Mouse (Mus musculus): Measurements from ENCODE around the gene Soat2. TPM values are rescaled to one million over a fixed set of nuclear protein-coding genes. Genes with fewer than 3 reads are reported as not detected.

Soat2 gene
- total and polyA plus RNA-seq, 3 experiments: 0.28 to 10.4 (median 0.56) TPM

GRCm38 (mm10) chr15:102188096-102188495, 37.8 kb downstream of the Soat2 start:
- no peak for TF ChIP-seq ETS1 (conservative IDR thresholded peaks at IDR 0.05; ENCODE audit: low read depth, low read length)
- TF ChIP-seq JUND (conservative IDR thresholded peaks at IDR 0.05; ENCODE audit: low read depth, low read length): no peak
- TF ChIP-seq CHD2 (IDR thresholded peaks at IDR 0.05; ENCODE audit: low read length): no peak
- TF ChIP-seq MAZ (IDR thresholded peaks at IDR 0.05; ENCODE audit: low read depth, low read length): no peak
- TF ChIP-seq ZMIZ1 (IDR thresholded peaks at IDR 0.05; ENCODE audit: low read depth, low read length): no peak
- TF ChIP-seq ZC3H11A (IDR thresholded peaks at IDR 0.05; ENCODE audit: low read depth, low read length): no peak
- no peak for TF ChIP-seq E2F4 (IDR thresholded peaks at IDR 0.05; ENCODE audit: insufficient replicate concordance, low read depth, low read length)
- TF ChIP-seq RAD21 (IDR thresholded peaks at IDR 0.05; ENCODE audit: low read depth, low read length): no peak
- no peak for TF ChIP-seq CHD1 (IDR thresholded peaks at IDR 0.05; ENCODE audit: low read depth, low read length)
- TF ChIP-seq MXI1 (IDR thresholded peaks at IDR 0.05; ENCODE audit: low read depth, low read length): no peak
- TF ChIP-seq MAX (IDR thresholded peaks at IDR 0.05; ENCODE audit: low read length): no peak
- TF ChIP-seq ZKSCAN1 (IDR thresholded peaks at IDR 0.05; ENCODE audit: borderline replicate concordance, low read depth, low read length): no peak
- TF ChIP-seq ELF1 (IDR thresholded peaks at IDR 0.05; ENCODE audit: low read depth, low read length): no peak
- TF ChIP-seq USF2 (conservative IDR thresholded peaks at IDR 0.05; ENCODE audit: low read depth, low read length): no peak
- no peak for TF ChIP-seq NRF1 (IDR thresholded peaks at IDR 0.05; ENCODE audit: low read depth, low read length)
- no peak for TF ChIP-seq MAFK (IDR thresholded peaks at IDR 0.05; ENCODE audit: insufficient replicate concordance, low read length)
- no peak for TF ChIP-seq TBP (conservative IDR thresholded peaks at IDR 0.05; ENCODE audit: low read depth, low read length)
- TF ChIP-seq MYC (IDR thresholded peaks at IDR 0.05; ENCODE audit: low read depth, low read length): no peak
- TF ChIP-seq PAX5 (IDR thresholded peaks at IDR 0.05; ENCODE audit: low read length): no peak
- no peak for TF ChIP-seq GABPA (IDR thresholded peaks at IDR 0.05; ENCODE audit: insufficient replicate concordance, low read depth, low read length)
- Histone ChIP-seq H3K4me1 (ENCODE audit: control insufficient read depth in 1 of 2, insufficient read depth in 2 of 2) (peaks cover 17 to 38% of the 10 kb centered on the region in 2 experiments), H3K79me2 (replicated peaks; ENCODE audit: control insufficient read depth, extremely low read depth, insufficient read depth, poor library complexity, severe bottlenecking) (no peaks in the 10 kb centered on the region), H3K36me3 (replicated peaks in 1 of 2; ENCODE audit: control insufficient read depth in 1 of 2, insufficient read depth in 1 of 2, low read length in 1 of 2) (peaks cover 0 to 4% of the 10 kb centered on the region in 2 experiments), H3K4me3 (replicated peaks in 1 of 3; ENCODE audit: low read depth in 2 of 3, low read length in 2 of 3, poor library complexity in 1 of 3) (no peak overlapping the region), H3K27ac (ENCODE audit: insufficient read depth, low read depth) (no peak overlapping the region), H3K4me2 (ENCODE audit: insufficient read depth, low read depth, poor library complexity, severe bottlenecking) (no peak overlapping the region), H3K9ac (ENCODE audit: insufficient read depth, low read depth) (no peak overlapping the region), H3K9me3 (replicated peaks; ENCODE audit: low read length) (no peaks in the 10 kb centered on the region), H3K27me3 (replicated peaks) (peaks cover 2% of the 10 kb centered on the region)
- dilution Hi-C loops (cut with MboI; ENCODE audit: extremely low pct_ligation_motif_present, extremely low pct_unique_long_range_greater_than_20kb, low sequenced_read_pairs): no loop called here
- in situ Hi-C loops (cut with MboI; ENCODE audit: low pct_ligation_motif_present, low pct_unique_long_range_greater_than_20kb, low sequenced_read_pairs): no loop called here
- no peak for DNase-seq (ENCODE audit: extremely low read depth)

- Histone ChIP-seq H3K9me3 (replicated peaks; ENCODE audit: low read length) (no peaks in the 10 kb centered on the region), H3K4me2 (ENCODE audit: insufficient read depth, low read depth, poor library complexity, severe bottlenecking) (no peak overlapping the region), H3K27me3 (replicated peaks) (peaks cover 2% of the 10 kb centered on the region), H3K79me2 (replicated peaks; ENCODE audit: control insufficient read depth, extremely low read depth, insufficient read depth, poor library complexity, severe bottlenecking) (no peaks in the 10 kb centered on the region), H3K27ac (ENCODE audit: insufficient read depth, low read depth) (no peak overlapping the region), H3K9ac (ENCODE audit: insufficient read depth, low read depth) (no peak overlapping the region), H3K36me3 (replicated peaks in 1 of 2; ENCODE audit: control insufficient read depth in 1 of 2, insufficient read depth in 1 of 2, low read length in 1 of 2) (peaks cover 0 to 3% of the 10 kb centered on the region in 2 experiments), H3K4me3 (replicated peaks in 1 of 3; ENCODE audit: low read depth in 2 of 3, low read length in 2 of 3, poor library complexity in 1 of 3) (no peak overlapping the region), H3K4me1 (ENCODE audit: control insufficient read depth in 1 of 2, insufficient read depth in 2 of 2) (peaks cover 17 to 46% of the 10 kb centered on the region in 2 experiments)
- no peak for DNase-seq (ENCODE audit: extremely low read depth)
- in situ Hi-C loops (cut with MboI; ENCODE audit: low pct_ligation_motif_present, low pct_unique_long_range_greater_than_20kb, low sequenced_read_pairs) (no loop called here), dilution Hi-C loops (cut with MboI; ENCODE audit: extremely low pct_ligation_motif_present, extremely low pct_unique_long_range_greater_than_20kb, low sequenced_read_pairs) (no loop called here)
- TF ChIP-seq SMC3 (IDR thresholded peaks at IDR 0.05; ENCODE audit: low read depth, low read length): no peak
- TF ChIP-seq ZNF384 (IDR thresholded peaks at IDR 0.05; ENCODE audit: low read depth, low read length): no peak
- TF ChIP-seq UBTF (IDR thresholded peaks at IDR 0.05; ENCODE audit: low read depth, low read length): no peak
- TF ChIP-seq MAFK (IDR thresholded peaks at IDR 0.05; ENCODE audit: insufficient replicate concordance, low read length): no peak
- TF ChIP-seq RCOR1 (conservative IDR thresholded peaks at IDR 0.05; ENCODE audit: low read depth, low read length): no peak
- TF ChIP-seq MAZ (IDR thresholded peaks at IDR 0.05; ENCODE audit: low read depth, low read length): no peak
- TF ChIP-seq SIN3A (IDR thresholded peaks at IDR 0.05; ENCODE audit: low read length): no peak
- 0 out of 2 replicates have a peak, but pooled peaks have one; percentile 28 for TF ChIP-seq BHLHE40 (IDR thresholded peaks at IDR 0.05; ENCODE audit: low read depth, low read length)
- TF ChIP-seq ZMIZ1 (IDR thresholded peaks at IDR 0.05; ENCODE audit: low read depth, low read length): no peak
These were observed 38.6 kb downstream of the Soat2 start for GRCm38 (mm10) chr15:102188883-102189282.

All from CH12.LX (cell line).